Mouse (Mus musculus) kidney, adult 8-10 months (tissue): ENCODE data around the gene Oxsr1.

Experiments
- DNase-seq, 2 experiments: peaks; one replicate each; pipeline ENCODE4 v3.0.0; 2022

Oxsr1 gene

GRCm38 (mm10) chr9:119214601-119215000 is 107.6 kb downstream of the Oxsr1 start:
- peak; percentile 61 to 64 for DNase-seq

- DNase-seq, result no peak
Observed at GRCm38 (mm10) chr9:119212996-119213395, 109.2 kb downstream of the Oxsr1 start.

GRCm38 (mm10) chr9:119208998-119209397 is 113.2 kb downstream of the Oxsr1 start, which contains the start of gene Slc22a13:
TSS of gene Slc22a13 (minus strand) at chr9:119209098.
- DNase-seq, result no peak

- peak; percentile 64 to 91 for DNase-seq
Observed at GRCm38 (mm10) chr9:119207113-119207512, 115.1 kb downstream of the Oxsr1 start.

GRCm38 (mm10) chr9:119206666-119207065 is 115.6 kb downstream of the Oxsr1 start:
- DNase-seq, result peak; percentile 43 to 70

- DNase-seq, result peak in 1 of 2 experiments; percentile 41
Observed at GRCm38 (mm10) chr9:119205756-119206155, 116.5 kb downstream of the Oxsr1 start.

GRCm38 (mm10) chr9:119203617-119204016 is 118.6 kb downstream of the Oxsr1 start:
- DNase-seq, result no peak

- peak; percentile 32 to 49 for DNase-seq
Observed at GRCm38 (mm10) chr9:119201653-119202052, 120.6 kb downstream of the Oxsr1 start.

GRCm38 (mm10) chr9:119199151-119199861 is 122.9 kb downstream of the Oxsr1 start:
- DNase-seq, result peak; percentile 54 to 71

- DNase-seq, result peak; percentile 83 to 86
Observed at GRCm38 (mm10) chr9:119192202-119192990, 129.8 kb downstream of the Oxsr1 start.
